Mouse (Mus musculus) macrophage (primary cell): ENCODE measurements around the gene Samd4b. TPM values are rescaled to one million over a fixed set of nuclear protein-coding genes. Genes with fewer than 3 reads are reported as not detected.
A peak's percentile ranks its signal among the peaks of the same experiment; 100 is the strongest.

ENCODE experiments used
- H3K27ac ChIP-seq: fragments of 350-480 bp; formaldehyde crosslinking; 2 replicates; pipeline ENCODE4 v1.9.0; 2021
- H3K36me3 ChIP-seq: fragments of 350-480 bp; formaldehyde crosslinking; 2 replicates; pipeline ENCODE4 v1.9.0; 2021; ENCODE audit errors: inconsistent target
- H3K4me3 ChIP-seq: fragments of 350-480 bp; formaldehyde crosslinking; 2 replicates; pipeline ENCODE4 v1.9.0; 2021; ENCODE audit errors: inconsistent target
- H3K79me2 ChIP-seq: fragments of 350-480 bp; formaldehyde crosslinking; 2 replicates; pipeline ENCODE4 v1.9.0; 2021; ENCODE audit errors: inconsistent target
- WGBS: methylation state at CpG from one replicate; pipeline ENCODE4 v1.1.7; 2026; ENCODE audit warnings: inconsistent platforms; ENCODE audit not compliant: missing documents; 5-methylcytosine and 5-hydroxymethylcytosine counted together
- polyA plus RNA-seq: library from polyadenylated mRNA; stranded (reverse); fragments of 250-400 nt; gene quantifications from 3 replicates; pipeline ENCODE4 v1.2.4, GENCODE M21; 2018; ENCODE audit warnings: inconsistent platforms

Samd4b gene
- polyA plus RNA-seq, 1 experiment from 2014 or later: 25.5 TPM

DNA sequence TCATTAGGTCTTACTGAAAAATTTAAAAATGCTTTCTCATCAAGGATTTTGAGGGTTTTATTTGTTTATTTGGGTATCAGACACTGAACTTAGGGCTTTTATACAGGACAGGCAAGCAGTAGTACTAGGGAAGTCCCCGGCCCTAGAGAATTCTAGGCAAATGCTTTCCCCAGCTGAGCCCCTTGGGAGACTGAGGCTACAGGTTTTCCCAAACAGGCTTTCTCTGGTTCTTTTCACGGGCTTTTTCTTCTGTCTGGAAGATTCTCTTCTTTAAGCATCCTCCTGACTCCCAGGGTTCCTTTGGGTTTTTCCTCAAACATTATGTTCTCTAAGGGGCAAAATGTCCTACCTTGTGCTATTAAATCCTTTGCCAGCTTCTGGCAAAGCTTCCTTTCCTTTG lies 1.0 kb upstream of the Samd4b start:
- Histone ChIP-seq H3K4me3 (no peak overlapping the region), H3K27ac (no peak overlapping the region), H3K36me3 (no peaks in the 10 kb centered on the region), H3K79me2 (peaks cover 38% of the 10 kb centered on the region)
- 70% methylated on average over 2 of the region's 2 CpGs for WGBS

DNA sequence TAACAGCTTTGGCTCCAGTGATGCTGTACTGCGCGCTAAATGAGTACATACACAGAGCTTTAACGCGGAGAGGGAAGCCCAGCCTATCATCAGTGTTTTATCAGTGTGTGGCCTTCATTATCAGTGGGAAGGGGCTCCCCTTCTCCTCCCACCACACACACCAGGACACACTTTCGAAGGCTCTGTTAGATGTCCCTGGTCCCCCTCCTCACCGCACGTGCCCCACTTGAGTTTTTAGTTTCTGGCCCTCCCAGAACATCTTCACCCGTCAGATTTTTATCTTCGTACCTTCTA lies 720 bp downstream of the Samd4b start:
- Histone ChIP-seq H3K36me3 (no peaks in the 10 kb centered on the region), H3K27ac (peak overlapping the region; percentile 50), H3K79me2 (peaks cover 56% of the 10 kb centered on the region), H3K4me3 (peak overlapping the region; percentile 69)
- 47% methylated on average over 9 of the region's 9 CpGs for WGBS

DNA sequence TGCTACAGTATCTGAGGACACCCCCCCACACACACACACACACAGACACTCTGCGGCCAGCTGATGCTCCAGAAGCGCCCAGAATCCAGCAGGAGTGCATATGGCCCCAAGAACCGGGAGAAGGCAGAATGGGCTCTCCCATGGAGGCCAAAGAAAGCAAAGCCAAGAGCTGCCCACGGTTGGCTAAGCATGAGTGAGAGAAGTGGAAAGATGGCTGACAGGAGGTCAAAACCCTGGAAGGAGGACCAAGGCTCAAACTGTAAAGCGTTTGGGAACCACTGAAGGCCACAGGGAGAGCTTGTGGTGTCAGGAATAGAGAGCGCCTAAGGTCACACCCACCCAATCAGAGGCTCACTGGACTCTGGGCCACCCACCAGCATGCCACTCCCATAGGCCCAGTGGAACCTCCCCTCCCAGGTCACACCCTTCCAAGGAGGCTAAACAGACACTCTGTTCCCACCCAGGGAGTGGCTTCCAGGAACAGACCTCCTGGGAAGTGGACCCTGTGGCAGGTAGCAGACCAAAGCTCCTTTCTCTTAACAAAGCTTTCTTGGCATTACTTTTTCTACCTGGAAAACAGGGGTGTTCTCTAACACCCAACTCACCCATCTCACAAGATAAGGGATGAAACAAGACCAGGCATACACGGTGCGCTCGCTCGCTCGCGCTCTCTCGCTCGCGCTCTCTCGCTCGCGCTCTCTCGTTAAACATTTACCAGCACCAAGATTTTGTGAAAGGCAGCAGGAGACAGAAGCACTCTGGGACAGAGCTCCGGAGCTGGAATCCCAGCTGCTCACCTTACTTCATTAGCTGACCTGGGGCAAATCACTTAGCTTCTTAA lies 1.3 kb downstream of the Samd4b start:
- peaks cover 61% of the 10 kb centered on the region for H3K79me2 ChIP-seq
- H3K27ac ChIP-seq: no peak overlapping the region
- WGBS: 79% methylated on average over 20 of the region's 20 CpGs
- H3K36me3 ChIP-seq: no peaks in the 10 kb centered on the region
- peak overlapping the region; percentile 69 for H3K4me3 ChIP-seq

DNA sequence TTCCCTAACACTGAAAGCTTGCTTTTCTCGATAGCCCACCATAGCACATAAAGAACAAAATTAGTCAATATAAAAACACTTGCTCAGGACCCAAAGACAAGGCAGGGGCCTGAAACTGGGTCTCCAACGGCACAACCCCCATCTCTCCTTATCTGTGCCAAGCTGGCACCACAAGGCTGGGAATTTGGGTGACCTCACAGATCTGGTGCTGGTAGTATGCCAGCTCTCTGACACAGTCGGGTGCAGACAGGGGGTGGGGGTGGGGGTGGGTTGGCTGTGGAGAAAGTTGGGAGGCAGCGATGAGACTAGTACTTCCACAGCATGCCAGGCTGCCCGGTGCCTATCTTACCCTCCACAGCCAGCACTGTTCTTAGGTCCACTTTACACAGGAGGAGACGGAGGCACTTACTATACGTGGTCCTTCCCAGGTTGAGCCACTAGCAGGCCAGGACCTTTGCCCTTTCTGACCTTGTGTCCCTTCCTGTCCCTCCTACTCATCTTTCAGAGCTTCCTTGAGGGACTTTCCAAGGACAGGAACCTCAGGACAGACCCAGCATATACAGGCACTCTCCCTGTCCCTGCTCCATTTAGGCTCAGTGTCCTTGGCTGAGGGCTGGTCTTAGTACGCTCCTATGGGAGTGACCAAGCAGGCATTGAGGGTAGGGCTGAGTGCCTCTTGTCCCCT lies 2.1 kb downstream of the Samd4b start:
- H3K79me2 ChIP-seq: peaks cover 69% of the 10 kb centered on the region
- 87% methylated on average over 8 of the region's 8 CpGs for WGBS
- H3K36me3 ChIP-seq: no peaks in the 10 kb centered on the region
- no peak overlapping the region for H3K27ac ChIP-seq
- no peak overlapping the region for H3K4me3 ChIP-seq

DNA sequence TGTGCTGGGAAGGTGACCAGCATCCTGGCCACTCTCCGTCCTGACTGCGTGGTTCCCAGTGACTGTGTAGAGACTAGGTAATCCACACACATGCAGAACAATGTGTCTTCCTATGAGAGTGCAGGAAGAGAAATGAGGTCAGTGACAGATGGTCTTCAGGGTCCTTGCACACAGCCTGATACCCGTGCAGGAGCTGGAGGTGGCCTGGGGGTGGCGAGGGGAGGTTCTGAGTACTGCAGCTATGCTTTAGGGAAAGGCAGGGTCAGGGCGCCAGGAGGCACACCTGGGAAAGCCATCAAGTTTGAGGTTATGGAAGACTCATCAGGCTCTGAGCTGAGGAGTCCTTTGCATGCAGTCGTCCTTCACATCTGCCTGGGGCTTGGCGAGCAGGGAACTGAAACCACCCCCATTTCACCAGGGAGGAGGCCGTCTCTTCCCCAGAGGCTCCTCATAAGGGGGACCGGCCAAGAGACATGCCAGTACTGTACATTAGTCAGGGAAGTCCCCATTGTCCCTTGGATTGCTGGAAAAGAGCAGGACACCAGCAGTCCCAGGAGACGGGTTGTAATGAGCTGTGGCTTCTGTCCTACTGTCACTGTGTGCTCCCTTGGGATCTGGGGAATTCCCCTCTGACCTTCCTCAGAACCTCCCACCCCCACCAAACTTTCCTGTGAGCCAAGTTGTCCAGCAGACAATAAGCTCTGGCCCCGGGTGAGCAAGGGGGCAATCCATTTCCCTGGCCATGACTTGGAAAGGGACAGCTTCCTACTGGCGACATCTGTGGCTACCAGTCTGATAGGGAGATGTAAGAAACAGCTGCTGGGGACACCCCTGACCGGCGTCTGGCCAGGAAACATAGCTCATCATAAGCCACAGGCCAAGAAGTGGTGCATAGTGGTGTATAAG lies 4.5 kb downstream of the Samd4b start:
- no peak overlapping the region for H3K4me3 ChIP-seq
- H3K79me2 ChIP-seq: peaks cover 93% of the 10 kb centered on the region
- H3K36me3 ChIP-seq: no peaks in the 10 kb centered on the region
- no peak overlapping the region for H3K27ac ChIP-seq
- WGBS: 53% methylated on average over 14 of the region's 14 CpGs

DNA sequence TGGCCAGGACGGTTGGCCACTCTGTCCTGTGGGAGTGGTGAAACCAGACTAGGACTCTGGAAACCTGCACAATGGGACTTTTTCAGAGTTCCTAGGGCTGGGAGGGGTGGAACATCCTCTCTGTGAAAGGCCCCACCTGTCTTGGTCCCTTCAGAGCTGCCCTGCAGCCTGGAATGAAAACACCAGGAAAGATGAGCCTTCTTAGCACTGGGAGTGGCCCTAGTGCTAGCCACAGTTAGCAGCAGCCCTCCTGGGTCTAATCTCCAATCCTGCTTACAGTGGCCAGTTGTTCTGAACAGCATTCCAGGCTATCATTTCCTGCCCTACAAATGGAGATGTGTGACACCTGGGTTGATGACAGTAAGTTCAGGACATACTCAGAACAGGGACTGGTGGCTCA lies 6.1 kb downstream of the Samd4b start:
- Histone ChIP-seq H3K4me3 (no peak overlapping the region), H3K36me3 (no peaks in the 10 kb centered on the region), H3K27ac (no peak overlapping the region), H3K79me2 (peaks cover 100% of the 10 kb centered on the region)
- WGBS: 100% methylated on average over 1 of the region's 1 CpGs

DNA sequence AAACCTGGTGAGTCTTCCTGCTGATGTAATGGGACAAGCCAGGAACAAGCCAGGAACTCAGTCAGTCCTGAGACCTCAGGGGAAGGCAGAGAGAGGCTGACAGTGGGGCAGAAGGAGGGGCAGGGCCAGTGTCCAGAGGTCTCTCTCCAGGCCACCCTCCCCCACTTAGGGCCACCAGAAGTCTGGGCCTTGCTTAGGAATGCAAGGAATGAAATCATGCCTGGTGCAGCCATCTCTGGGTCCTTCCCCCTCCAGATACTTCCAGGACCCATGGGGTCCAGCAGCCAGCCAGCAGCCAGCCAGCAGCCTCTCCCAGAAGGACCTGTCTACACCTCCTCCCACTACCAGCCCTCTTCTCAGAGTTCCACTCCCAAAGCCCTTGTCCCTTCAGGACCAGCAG lies 10.3 kb downstream of the Samd4b start:
- peaks cover 79% of the 10 kb centered on the region for H3K79me2 ChIP-seq
- H3K27ac ChIP-seq: no peak overlapping the region
- H3K4me3 ChIP-seq: no peak overlapping the region
- H3K36me3 ChIP-seq: no peaks in the 10 kb centered on the region

DNA sequence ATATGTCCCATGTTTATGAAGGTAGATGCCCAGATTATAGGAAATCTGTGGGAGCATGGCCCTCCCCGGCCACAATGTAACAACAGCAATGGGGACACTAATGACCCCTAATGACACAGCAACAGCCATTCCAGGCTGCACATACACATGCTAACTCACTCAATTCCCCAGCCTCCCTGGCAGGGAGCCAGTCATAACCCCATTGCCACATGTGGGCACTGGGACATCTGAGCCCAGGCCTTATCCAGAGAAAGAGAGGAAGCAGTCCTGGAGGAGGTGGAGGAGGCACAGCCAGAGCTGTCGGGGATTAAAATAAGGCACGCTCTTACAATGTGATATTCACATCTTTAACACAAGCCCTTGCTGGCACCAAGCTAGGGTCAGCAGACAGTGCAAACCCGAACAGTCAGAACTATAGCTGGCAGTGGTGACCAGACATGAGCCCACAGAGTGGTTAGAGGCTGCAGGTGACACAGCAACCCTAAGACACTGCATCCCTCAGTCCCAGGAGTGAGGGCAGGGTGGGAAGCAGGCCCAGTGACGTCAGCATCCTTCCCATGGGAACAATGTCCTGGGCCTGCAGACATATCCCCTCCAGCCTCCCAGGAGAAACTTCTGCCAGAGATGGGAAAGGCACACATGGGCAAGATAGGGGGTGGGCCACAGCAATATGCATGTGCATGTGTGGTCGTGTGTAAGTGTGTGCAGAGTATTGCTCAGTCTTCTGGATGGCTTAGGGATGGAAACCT lies 11.1 kb downstream of the Samd4b start:
- H3K4me3 ChIP-seq: no peak overlapping the region
- WGBS: 85% methylated on average over 6 of the region's 6 CpGs
- no peak overlapping the region for H3K27ac ChIP-seq
- no peaks in the 10 kb centered on the region for H3K36me3 ChIP-seq
- H3K79me2 ChIP-seq: peaks cover 79% of the 10 kb centered on the region

DNA sequence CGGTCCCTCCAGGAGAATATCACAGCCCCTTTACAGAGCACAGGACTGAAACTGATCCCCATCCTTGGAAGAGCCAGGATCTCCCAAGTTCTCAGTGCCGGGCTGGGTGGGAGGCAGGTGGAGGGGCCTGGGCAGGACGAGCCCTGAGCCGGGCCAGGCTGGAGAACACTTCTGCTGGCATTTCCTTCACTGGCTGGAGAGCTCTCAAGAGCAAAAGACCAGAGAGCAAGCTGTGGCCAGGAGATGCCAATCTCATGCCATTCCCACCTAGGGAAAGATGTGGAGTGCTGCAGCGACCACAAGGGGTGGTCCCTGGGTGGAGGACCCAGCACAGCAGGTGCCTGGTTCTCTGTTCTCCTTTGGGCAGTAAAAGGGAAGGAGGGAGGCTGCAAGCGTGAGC lies 12.9 kb downstream of the Samd4b start:
- H3K4me3 ChIP-seq: no peak overlapping the region
- H3K27ac ChIP-seq: no peak overlapping the region
- peaks cover 78% of the 10 kb centered on the region for H3K79me2 ChIP-seq
- no peaks in the 10 kb centered on the region for H3K36me3 ChIP-seq
- 84% methylated on average over 6 of the region's 6 CpGs for WGBS

DNA sequence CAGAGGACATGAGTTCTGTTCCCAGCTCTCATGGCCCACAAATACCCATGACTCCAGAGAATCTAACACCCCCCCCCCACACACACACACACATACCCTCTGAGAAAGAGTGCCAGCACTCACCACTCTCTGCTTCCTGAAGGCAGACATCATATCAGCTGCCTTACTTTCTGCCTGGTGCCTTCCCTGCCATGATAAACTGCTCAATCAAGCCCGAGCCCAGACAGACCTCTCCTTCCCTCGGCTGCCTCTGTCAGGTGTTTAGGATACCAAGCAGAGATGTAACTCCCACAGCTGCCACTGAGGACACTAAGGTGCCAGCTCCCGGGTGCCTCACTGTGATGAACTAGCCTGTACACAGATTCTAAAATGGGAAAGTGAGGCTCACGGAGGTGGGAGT lies 13.5 kb downstream of the Samd4b start:
- H3K4me3 ChIP-seq: no peak overlapping the region
- 88% methylated on average over 4 of the region's 4 CpGs for WGBS
- H3K27ac ChIP-seq: no peak overlapping the region
- H3K79me2 ChIP-seq: peaks cover 78% of the 10 kb centered on the region
- H3K36me3 ChIP-seq: no peaks in the 10 kb centered on the region

DNA sequence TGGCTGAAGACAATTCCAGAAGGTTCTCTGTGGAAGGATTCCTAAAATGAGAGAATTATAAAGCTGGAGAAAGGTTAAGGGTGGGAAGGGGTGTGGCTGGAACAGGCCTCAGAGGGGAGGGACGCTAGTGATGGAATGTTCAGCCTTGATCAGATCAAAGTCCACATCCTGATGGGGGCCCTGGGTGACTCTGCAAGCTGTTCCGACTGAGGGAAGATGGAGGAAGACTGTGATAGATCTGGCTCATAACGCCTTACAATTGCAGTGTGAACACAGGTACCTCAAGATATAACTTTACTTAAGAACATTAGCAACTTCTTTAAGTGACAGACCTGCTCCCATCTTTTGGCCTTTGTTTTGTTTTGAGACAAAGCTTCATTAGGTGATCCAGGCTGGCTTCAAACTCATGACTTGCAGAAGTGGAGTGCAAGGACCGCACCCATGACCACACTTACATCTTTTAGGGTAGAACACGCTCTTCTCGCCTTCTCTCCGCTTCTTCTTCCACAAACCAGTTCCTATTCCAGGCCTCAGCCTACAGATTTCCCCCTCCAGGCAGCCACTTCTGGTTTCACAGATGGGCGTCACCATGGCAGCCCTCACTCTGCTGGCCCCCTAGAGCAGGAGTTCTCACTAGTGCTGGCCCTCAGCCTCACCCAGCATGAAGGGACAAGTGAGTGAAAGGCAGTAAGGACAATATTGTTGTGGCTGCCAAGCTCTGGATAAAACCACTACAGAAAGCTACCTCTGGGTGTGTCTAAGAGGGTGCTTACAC lies 14.2 kb downstream of the Samd4b start:
- H3K27ac ChIP-seq: no peak overlapping the region
- WGBS: 43% methylated on average over 7 of the region's 8 CpGs

DNA sequence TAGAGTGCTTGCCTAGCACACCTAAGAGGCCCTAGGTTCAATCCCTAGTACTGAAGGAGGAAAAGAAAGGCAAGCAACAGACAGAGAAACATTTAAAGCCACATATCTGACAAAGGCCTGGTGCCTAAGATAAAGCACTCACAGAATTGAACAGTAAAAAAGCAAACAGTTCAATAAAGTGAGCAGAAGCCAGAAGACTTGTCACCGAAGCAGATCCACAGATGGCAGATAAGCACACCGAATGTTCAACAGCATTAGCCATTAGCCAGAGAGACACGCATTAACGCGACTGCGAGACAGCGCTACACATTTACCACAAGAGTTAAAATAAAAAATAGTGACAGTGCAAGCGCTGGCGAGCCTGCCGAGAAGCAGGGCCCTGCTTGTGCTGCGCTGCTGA lies 15.1 kb downstream of the Samd4b start:
- Histone ChIP-seq H3K27ac (no peak overlapping the region), H3K4me3 (no peak overlapping the region), H3K79me2 (peaks cover 78% of the 10 kb centered on the region; the same call in 1 of the 2 replicates), H3K36me3 (no peaks in the 10 kb centered on the region)
- WGBS: 93% methylated on average over 11 of the region's 11 CpGs

More for the DNA sequence above, 14.2 kb downstream of the Samd4b start:
- Histone ChIP-seq H3K79me2 (peaks cover 78% of the 10 kb centered on the region; the same call in 1 of the 2 replicates), H3K36me3 (no peaks in the 10 kb centered on the region), H3K4me3 (no peak overlapping the region)

DNA sequence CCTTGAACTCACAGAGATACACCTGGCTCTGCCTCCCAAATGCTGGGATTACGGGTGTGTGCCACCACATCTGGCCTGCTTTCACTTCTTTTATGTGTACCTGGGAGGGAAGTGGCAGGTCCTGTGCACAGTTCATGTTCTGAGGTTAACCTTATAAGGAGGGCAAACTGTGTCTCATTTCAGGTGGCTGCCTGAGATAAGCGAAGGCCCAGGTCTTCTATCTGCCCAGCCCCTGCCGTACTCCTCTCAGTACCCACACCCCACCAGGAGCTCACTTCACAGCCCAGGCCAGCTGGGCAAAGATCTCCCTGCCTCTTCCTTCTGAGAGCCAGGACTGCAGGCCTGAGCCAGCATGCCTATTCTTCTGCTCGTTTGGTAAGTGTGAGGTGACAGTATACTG lies 16.2 kb downstream of the Samd4b start:
- no peak overlapping the region for H3K27ac ChIP-seq
- no peak overlapping the region for H3K4me3 ChIP-seq
- peaks cover 78% of the 10 kb centered on the region; the same call in 1 of the 2 replicates for H3K79me2 ChIP-seq
- WGBS: 84% methylated on average over 4 of the region's 4 CpGs
- H3K36me3 ChIP-seq: no peaks in the 10 kb centered on the region
